Mouse (Mus musculus) heart, postnatal 0 days (tissue): Measurements from ENCODE around the gene Ptk6. TPM values are rescaled to one million over a fixed set of nuclear protein-coding genes. Genes with fewer than 3 reads are reported as not detected.

Experiments used
- ATAC-seq: fragments of 200-750 bp; cut with Nextera tagmentation; 2 replicates; pipeline ENCODE4 v1.8.0; 2017; ENCODE audit warnings: low read depth, moderate number of reproducible peaks, moderate library complexity; ENCODE audit not compliant: insufficient read depth
- DNase-seq: peaks from one replicate; pipeline ENCODE4 v3.0.0-alpha.2; 2016; ENCODE audit warnings: low spot score
- H3K27ac ChIP-seq: fragments of 300-500 bp; sonication (generic); 2 replicates; pipeline ENCODE4 v1.5.1; 2014; ENCODE audit warnings: low read depth, mild to moderate bottlenecking
- H3K27me3 ChIP-seq: fragments of 300-500 bp; sonication (generic); 2 replicates; pipeline ENCODE4 v1.6.1; 2014; ENCODE audit warnings: low read length, mixed read lengths; ENCODE audit not compliant: control insufficient read depth, insufficient read depth
- H3K36me3 ChIP-seq: fragments of 300-500 bp; sonication (generic); replicated peaks from 2 replicates; pipeline ENCODE4 v1.6.1; 2014; ENCODE audit warnings: low read length, mixed read lengths; ENCODE audit not compliant: control insufficient read depth, insufficient read depth
- H3K4me1 ChIP-seq: fragments of 300-500 bp; sonication (generic); 2 replicates; pipeline ENCODE4 v1.6.1; 2014; ENCODE audit warnings: antibody characterized with exemption; ENCODE audit not compliant: control insufficient read depth, insufficient read depth
- H3K4me2 ChIP-seq: fragments of 300-500 bp; sonication (generic); 2 replicates; pipeline ENCODE4 v1.6.1; 2014; ENCODE audit warnings: low read depth, mild to moderate bottlenecking, low read length, moderate library complexity
- H3K4me3 ChIP-seq: fragments of 300-500 bp; sonication (generic); 2 replicates; pipeline ENCODE4 v1.5.1; 2014; ENCODE audit warnings: low read depth, low read length
- H3K9ac ChIP-seq: fragments of 300-500 bp; sonication (generic); replicated peaks from 2 replicates; pipeline ENCODE4 v1.6.1; 2014; ENCODE audit warnings: low read depth, low read length, mixed read lengths
- H3K9me3 ChIP-seq: fragments of 300-500 bp; sonication (generic); replicated peaks from 2 replicates; pipeline ENCODE4 v1.6.1; 2016; ENCODE audit warnings: low read length; ENCODE audit not compliant: control insufficient read depth
- CTCF ChIP-seq: IDR thresholded peaks from 2 replicates; pipeline ENCODE4 v1.5.1; 2016; ENCODE audit warnings: antibody characterized with exemption, control low read depth, low read depth
- EP300 ChIP-seq: IDR thresholded peaks from 2 replicates; pipeline ENCODE4 v1.6.1; 2016; ENCODE audit warnings: antibody characterized with exemption, low read depth
- WGBS: fragments of 180-500 bp; shearing (Covaris S2); extraction: QIAGEN DNeasy Blood & Tissue Kit; methylation state at CpG from one replicate; pipeline ENCODE4 v1.1.7; 2014; 5-methylcytosine and 5-hydroxymethylcytosine counted together
- polyA plus RNA-seq: library from polyadenylated mRNA; unstranded; fragments of >200 nt; fragmentation: Nextera tagmentation; extraction: Ambion mirVana; gene quantifications from 2 replicates; pipeline ENCODE4 v1.2.1, GENCODE M21; 2015
- total RNA-seq: library from RNA; depleted of rRNA; stranded (reverse); fragments of >200 nt; gene quantifications from 2 replicates; pipeline ENCODE4 v1.2.3, GENCODE M21; 2014; ENCODE audit warnings: low replicate concordance

Gene Ptk6
- total and polyA plus RNA-seq, 2 experiments from 2014 or later = not detected

GRCm38 (mm10) chr2:181159091-181159514, 43.5 kb downstream of the Ptk6 start:
- no peaks in the 10 kb centered on the region for H3K9me3 ChIP-seq
- DNase-seq = peak; percentile 81

GRCm38 (mm10) chr2:181158471-181158870, 44.1 kb downstream of the Ptk6 start:
- Histone ChIP-seq H3K4me2 (peak overlapping the region; percentile 41; the same call in 1 of the 2 replicates), H3K4me1 (peaks cover 46% of the 10 kb centered on the region)
- no peak for ATAC-seq

More at GRCm38 (mm10) chr2:181159091-181159514, 43.5 kb downstream of the Ptk6 start:
- no peak for TF ChIP-seq EP300
- TF ChIP-seq CTCF = no peak
- no peak overlapping the region for H3K4me3 ChIP-seq
- no peak overlapping the region for H3K9ac ChIP-seq
- H3K27ac ChIP-seq = peak overlapping the region; percentile 86
- H3K27me3 ChIP-seq = peaks cover 13% of the 10 kb centered on the region; the same call in 1 of the 2 replicates
- peak overlapping the region; percentile 41 for H3K4me2 ChIP-seq
- peaks cover 45% of the 10 kb centered on the region for H3K4me1 ChIP-seq
- WGBS = 21% methylated on average over 7 of the region's 7 CpGs
- peak; percentile 76 for ATAC-seq
- no peaks in the 10 kb centered on the region for H3K36me3 ChIP-seq

GRCm38 (mm10) chr2:181157716-181158302, 44.8 kb downstream of the Ptk6 start:
- Histone ChIP-seq H3K4me2 (no peak overlapping the region), H3K27me3 (peaks cover 13% of the 10 kb centered on the region; the same call in 1 of the 2 replicates), H3K27ac (peak overlapping the region; percentile 86), H3K36me3 (peaks cover 9% of the 10 kb centered on the region), H3K4me1 (peaks cover 46% of the 10 kb centered on the region), H3K4me3 (no peak overlapping the region), H3K9me3 (no peaks in the 10 kb centered on the region), H3K9ac (no peak overlapping the region)
- TF ChIP-seq CTCF (no peak), EP300 (no peak)
- ATAC-seq (no peak), DNase-seq (peak; percentile 42)
- WGBS = 68% methylated on average over 6 of the region's 6 CpGs

More at GRCm38 (mm10) chr2:181158471-181158870, 44.1 kb downstream of the Ptk6 start:
- Histone ChIP-seq H3K27me3 (peaks cover 13% of the 10 kb centered on the region; the same call in 1 of the 2 replicates), H3K9me3 (no peaks in the 10 kb centered on the region), H3K4me3 (no peak overlapping the region), H3K9ac (no peak overlapping the region), H3K27ac (peak overlapping the region; percentile 86), H3K36me3 (peaks cover 2% of the 10 kb centered on the region; the same call in 1 of the 2 replicates)
- 80% methylated on average over 2 of the region's 2 CpGs for WGBS
- no peak for DNase-seq
- TF ChIP-seq CTCF = no peak
- no peak for TF ChIP-seq EP300

- Histone ChIP-seq H3K27me3 (peaks cover 13% of the 10 kb centered on the region; the same call in 1 of the 2 replicates), H3K4me1 (peaks cover 46% of the 10 kb centered on the region), H3K4me3 (peak overlapping the region; percentile 63), H3K9ac (no peak overlapping the region), H3K27ac (peak overlapping the region; percentile 92), H3K9me3 (no peaks in the 10 kb centered on the region), H3K36me3 (peaks cover 14% of the 10 kb centered on the region), H3K4me2 (peak overlapping the region; percentile 64)
- ATAC-seq (no peak), DNase-seq (no peak)
- TF ChIP-seq CTCF (no peak), EP300 (no peak)
- 64% methylated on average over 4 of the region's 4 CpGs for WGBS
Measured at GRCm38 (mm10) chr2:181157180-181157579, 45.4 kb downstream of the Ptk6 start.

- peaks cover 46% of the 10 kb centered on the region for H3K4me1 ChIP-seq
Measured at GRCm38 (mm10) chr2:181156248-181157121, 46.1 kb downstream of the Ptk6 start, which contains the start of gene Eef1a2. Gene Eef1a2, minus strand, starts transcription at chr2:181157014.

More at GRCm38 (mm10) chr2:181156248-181157121, 46.1 kb downstream of the Ptk6 start, which contains the start of gene Eef1a2:
- Histone ChIP-seq H3K4me3 (peak within 1 kb of the TSS; percentile 63), H3K27ac (peak within 1 kb of the TSS; percentile 92), H3K36me3 (peaks cover 16% of the 10 kb centered on the region), H3K9ac (peak within 1 kb of the TSS; percentile 75), H3K27me3 (peaks cover 13% of the 10 kb centered on the region; the same call in 1 of the 2 replicates), H3K9me3 (no peaks in the 10 kb centered on the region), H3K4me2 (peak within 1 kb of the TSS; percentile 64)
- ATAC-seq (peak; percentile 21; the same call in 1 of the 2 replicates), DNase-seq (peak; percentile 39)
- 2% methylated on average over 55 of the region's 55 CpGs for WGBS
- TF ChIP-seq CTCF (peak; percentile 25; the same call in 1 of the 2 replicates), EP300 (no peak)
